Mouse (Mus musculus) liver, embryonic 16.5 days (tissue): ENCODE measurements at regions not wholly inside any gene's neighbourhood (a gene's known extent, or its start where the extent isn't known, plus 50 kb on each side); places are given as distances from the start of the nearest gene placed in this dataset.

ENCODE experiments used
- ATAC-seq: fragments of 200-750 bp; cut with Nextera tagmentation; 2 replicates; pipeline ENCODE4 v1.8.0; 2017; ENCODE audit warnings: low read depth, mild to moderate bottlenecking, moderate number of reproducible peaks, moderate library complexity
- H3K27ac ChIP-seq: fragments of 300-500 bp; sonication (generic); 2 replicates; pipeline ENCODE4 v1.5.1; 2014; ENCODE audit warnings: mild to moderate bottlenecking, low read length
- H3K27me3 ChIP-seq: fragments of 300-500 bp; sonication (generic); 2 replicates; pipeline ENCODE4 v1.6.1; 2014; ENCODE audit warnings: low read depth, low read length, mixed read lengths; ENCODE audit not compliant: control insufficient read depth, insufficient read depth
- H3K36me3 ChIP-seq: fragments of 300-500 bp; sonication (generic); 2 replicates; pipeline ENCODE4 v1.6.1; 2014; ENCODE audit warnings: mild to moderate bottlenecking; ENCODE audit not compliant: control insufficient read depth, insufficient read depth
- H3K4me1 ChIP-seq: fragments of 300-500 bp; sonication (generic); 2 replicates; pipeline ENCODE4 v1.6.1; 2014; ENCODE audit warnings: low read depth, low read length, mixed read lengths; ENCODE audit not compliant: control insufficient read depth
- H3K4me2 ChIP-seq: fragments of 300-500 bp; sonication (generic); 2 replicates; pipeline ENCODE4 v1.6.1; 2014; ENCODE audit warnings: low read depth, low read length, mixed read lengths
- H3K4me3 ChIP-seq: fragments of 300-500 bp; sonication (generic); 2 replicates; pipeline ENCODE4 v1.5.1; 2014; ENCODE audit warnings: low read depth, mild to moderate bottlenecking, low read length
- H3K9ac ChIP-seq: fragments of 300-500 bp; sonication (generic); 2 replicates; pipeline ENCODE4 v1.6.1; 2014; ENCODE audit warnings: low read depth, low read length
- H3K9me3 ChIP-seq: fragments of 300-500 bp; sonication (generic); replicated peaks from 2 replicates; pipeline ENCODE4 v1.6.1; 2016; ENCODE audit warnings: low read length; ENCODE audit not compliant: control insufficient read depth
- WGBS: fragments of 180-500 bp; shearing (Covaris S2); extraction: QIAGEN DNeasy Blood & Tissue Kit; methylation state at CpG from one replicate; pipeline ENCODE4 v1.1.7; 2014; ENCODE audit not compliant: insufficient replicate concordance; 5-methylcytosine and 5-hydroxymethylcytosine counted together

DNA sequence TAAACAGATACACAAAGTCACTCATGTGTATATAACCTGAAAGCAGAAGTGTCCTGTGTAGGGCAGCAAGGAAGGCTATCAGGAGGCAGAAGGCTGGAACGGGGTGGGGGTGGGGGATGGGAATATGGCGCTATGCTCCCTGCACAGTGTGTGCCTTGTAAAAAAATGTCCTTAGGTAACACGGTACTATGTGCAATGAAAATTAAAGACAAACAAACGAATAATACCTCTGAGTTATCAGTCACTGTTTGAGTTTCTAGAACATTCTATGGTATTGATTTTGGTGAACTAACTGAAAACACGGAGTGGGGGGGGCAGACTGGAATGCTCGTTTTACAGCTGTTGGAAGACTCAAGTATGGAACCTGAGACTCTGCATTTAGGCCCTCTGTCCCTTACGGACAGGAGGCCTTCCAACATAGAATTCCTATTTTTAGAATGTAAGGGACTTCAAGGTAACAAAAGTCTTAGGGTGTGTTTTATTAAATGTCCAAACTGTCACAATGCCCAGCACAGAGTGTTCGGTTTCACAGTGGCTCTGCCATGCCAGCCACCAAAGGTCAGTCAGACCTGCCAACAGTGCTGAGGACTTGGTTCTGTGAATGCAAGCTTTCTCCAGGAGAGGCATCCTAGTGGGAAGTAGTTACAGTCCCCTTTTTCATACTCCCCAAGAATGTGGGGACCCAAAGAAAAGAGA, 240.6 kb downstream of the Ano6 start:
- WGBS: 59% methylated on average over 8 of the region's 8 CpGs
- H3K9ac ChIP-seq: no peak overlapping the region
- no peaks in the 10 kb centered on the region for H3K9me3 ChIP-seq
- H3K4me2 ChIP-seq: no peak overlapping the region
- H3K27me3 ChIP-seq: no peaks in the 10 kb centered on the region
- H3K4me3 ChIP-seq: no peak overlapping the region
- no peaks in the 10 kb centered on the region for H3K36me3 ChIP-seq
- H3K27ac ChIP-seq: no peak overlapping the region
- ATAC-seq: no peak
- no peaks in the 10 kb centered on the region for H3K4me1 ChIP-seq

DNA sequence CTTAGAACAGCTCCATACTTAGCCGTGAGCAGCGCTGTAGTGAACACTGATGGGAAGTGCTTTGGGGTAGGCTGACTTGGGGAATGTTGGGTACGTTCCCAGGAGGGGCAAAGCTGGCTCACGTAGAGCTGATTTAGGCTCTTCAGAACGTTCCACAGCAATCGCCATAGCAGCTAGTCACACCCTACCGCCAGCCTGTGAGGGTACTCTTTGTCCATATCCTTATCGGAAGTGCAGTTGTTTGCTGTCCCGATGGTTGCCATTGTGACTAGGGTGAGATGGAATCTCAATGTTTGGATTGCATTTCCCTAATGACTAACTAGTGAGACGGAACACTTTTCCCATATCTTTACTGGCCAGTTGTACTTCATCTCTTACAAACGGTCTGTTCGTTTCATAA, 244.6 kb downstream of the Ano6 start:
- H3K4me3 ChIP-seq: no peak overlapping the region
- ATAC-seq: no peak
- no peak overlapping the region for H3K9ac ChIP-seq
- H3K9me3 ChIP-seq: no peaks in the 10 kb centered on the region
- 34% methylated on average over 12 of the region's 12 CpGs for WGBS
- H3K27ac ChIP-seq: no peak overlapping the region
- H3K36me3 ChIP-seq: no peaks in the 10 kb centered on the region
- H3K27me3 ChIP-seq: no peaks in the 10 kb centered on the region
- no peaks in the 10 kb centered on the region for H3K4me1 ChIP-seq
- H3K4me2 ChIP-seq: no peak overlapping the region

DNA sequence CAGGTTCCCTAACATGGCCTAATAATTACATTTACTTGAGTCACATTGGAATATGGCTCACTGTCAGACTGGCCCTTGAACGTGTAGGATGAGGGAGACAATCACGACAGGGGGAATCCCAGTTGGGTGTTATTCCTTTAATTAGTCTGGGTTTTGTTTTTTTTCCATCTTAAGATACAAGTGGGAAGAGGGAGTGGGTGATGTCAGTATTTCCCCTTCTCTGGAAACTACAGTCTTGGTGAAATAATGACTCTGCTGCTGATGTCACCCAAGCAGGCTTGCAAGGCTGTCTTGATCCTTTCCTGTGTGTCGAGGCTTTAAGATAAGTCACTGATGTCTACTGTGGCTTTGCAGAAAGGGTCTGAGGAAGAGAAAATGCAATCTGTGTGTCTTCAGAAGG, 241.8 kb upstream of the Arid2 start:
- no peak overlapping the region for H3K4me2 ChIP-seq
- 38% methylated on average over 3 of the region's 3 CpGs for WGBS
- no peaks in the 10 kb centered on the region for H3K9me3 ChIP-seq
- ATAC-seq: no peak
- H3K27me3 ChIP-seq: no peaks in the 10 kb centered on the region
- H3K27ac ChIP-seq: no peak overlapping the region
- H3K9ac ChIP-seq: no peak overlapping the region
- H3K36me3 ChIP-seq: no peaks in the 10 kb centered on the region
- H3K4me3 ChIP-seq: no peak overlapping the region
- no peaks in the 10 kb centered on the region for H3K4me1 ChIP-seq

DNA sequence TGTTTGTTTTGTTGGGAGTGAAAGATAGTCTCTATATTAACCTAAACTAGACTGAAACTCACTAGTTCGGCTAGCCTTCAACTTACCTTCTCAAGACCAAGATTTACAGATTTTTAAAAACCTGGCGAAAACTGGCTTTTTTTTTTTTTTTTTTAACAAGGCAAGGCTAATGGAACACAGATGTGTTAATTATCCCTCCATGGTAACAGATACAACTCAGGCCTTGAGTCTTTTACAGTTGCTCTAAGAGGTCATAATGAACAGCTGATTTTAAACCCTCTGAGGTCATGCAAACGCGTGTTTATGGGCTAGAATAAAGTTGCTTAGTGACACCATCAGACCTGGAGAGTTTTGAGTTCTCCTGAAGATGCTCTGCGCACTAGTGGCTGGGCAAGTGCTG, 240.7 kb upstream of the Arid2 start:
- 61% methylated on average over 5 of the region's 5 CpGs for WGBS
- ATAC-seq: no peak

DNA sequence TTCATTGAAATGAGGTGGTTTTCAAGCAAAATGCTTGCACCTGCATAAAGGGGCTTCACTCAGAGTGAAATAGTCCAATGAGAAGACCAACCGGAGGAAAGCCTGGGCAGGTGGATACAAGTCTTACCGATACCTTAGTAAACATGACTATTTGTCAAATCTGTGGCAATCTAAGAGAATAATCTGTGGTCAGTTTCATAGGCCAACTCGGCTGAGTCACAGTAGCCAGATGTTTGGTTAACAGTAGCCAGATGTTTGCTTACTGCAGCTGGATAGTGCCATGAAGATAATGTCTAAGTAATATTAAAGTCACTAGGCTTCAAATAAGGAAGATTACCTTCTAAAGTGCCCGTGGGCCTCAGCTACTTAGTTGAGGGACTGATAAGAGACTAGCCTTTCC, 236.9 kb upstream of the Arid2 start:
- no peaks in the 10 kb centered on the region for H3K4me1 ChIP-seq
- WGBS: 58% methylated on average over 4 of the region's 4 CpGs
- no peak for ATAC-seq
- no peak overlapping the region for H3K9ac ChIP-seq
- H3K36me3 ChIP-seq: no peaks in the 10 kb centered on the region
- no peak overlapping the region for H3K27ac ChIP-seq
- no peak overlapping the region for H3K4me3 ChIP-seq
- no peak overlapping the region for H3K4me2 ChIP-seq
- no peaks in the 10 kb centered on the region for H3K27me3 ChIP-seq
- no peaks in the 10 kb centered on the region for H3K9me3 ChIP-seq

More for the DNA sequence above, 240.7 kb upstream of the Arid2 start:
- H3K4me2 ChIP-seq: no peak overlapping the region
- H3K27me3 ChIP-seq: no peaks in the 10 kb centered on the region
- no peaks in the 10 kb centered on the region for H3K9me3 ChIP-seq
- no peak overlapping the region for H3K9ac ChIP-seq
- no peak overlapping the region for H3K4me3 ChIP-seq
- no peaks in the 10 kb centered on the region for H3K36me3 ChIP-seq
- H3K4me1 ChIP-seq: no peaks in the 10 kb centered on the region
- no peak overlapping the region for H3K27ac ChIP-seq

DNA sequence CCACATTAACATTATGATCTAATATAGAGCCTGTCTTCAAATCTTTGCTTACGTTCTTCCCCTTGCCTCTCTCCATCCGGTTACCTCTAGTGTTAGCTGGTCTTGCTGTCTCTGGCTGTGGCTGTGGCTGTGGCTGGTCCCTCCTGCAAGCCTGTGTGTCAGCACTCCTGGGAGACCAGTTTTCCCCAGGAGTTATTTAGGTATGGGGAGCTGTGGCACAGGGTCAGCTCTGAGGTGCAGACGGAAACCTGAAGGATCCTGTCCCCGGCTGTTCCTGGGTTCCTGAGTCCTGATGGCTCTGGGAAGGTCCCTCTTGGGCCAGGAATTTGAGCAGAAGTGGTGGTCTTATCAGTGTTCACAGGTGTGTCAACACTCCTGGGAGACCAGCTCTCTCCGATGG, 234.7 kb upstream of the Arid2 start:
- H3K27ac ChIP-seq: no peak overlapping the region
- no peaks in the 10 kb centered on the region for H3K36me3 ChIP-seq
- no peak for ATAC-seq
- H3K9ac ChIP-seq: no peak overlapping the region
- no peak overlapping the region for H3K4me3 ChIP-seq
- no peaks in the 10 kb centered on the region for H3K27me3 ChIP-seq
- WGBS: 68% methylated on average over 5 of the region's 5 CpGs
- no peak overlapping the region for H3K4me2 ChIP-seq
- no peaks in the 10 kb centered on the region for H3K4me1 ChIP-seq
- H3K9me3 ChIP-seq: no peaks in the 10 kb centered on the region

DNA sequence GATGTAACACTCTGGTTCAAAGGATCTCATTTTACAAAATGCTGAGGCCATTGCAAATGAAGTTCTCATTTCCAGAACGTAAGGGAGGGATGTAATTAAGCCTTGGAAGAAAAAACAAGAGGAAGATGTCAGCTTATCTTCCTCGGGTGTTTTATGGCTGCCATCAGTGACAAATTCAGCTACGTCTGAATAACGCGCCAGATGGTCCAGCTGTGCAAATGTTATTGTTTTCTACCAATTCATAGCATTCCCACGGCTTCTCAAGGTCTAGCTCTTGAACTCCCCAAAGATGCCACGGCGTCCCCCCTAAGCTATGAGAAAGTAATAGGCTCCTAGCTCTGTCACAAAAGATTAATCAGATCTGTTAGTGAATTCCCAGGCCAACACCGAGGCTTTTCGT, 232.0 kb upstream of the Arid2 start:
- no peak overlapping the region for H3K4me2 ChIP-seq
- no peaks in the 10 kb centered on the region for H3K4me1 ChIP-seq
- no peaks in the 10 kb centered on the region for H3K36me3 ChIP-seq
- H3K27me3 ChIP-seq: no peaks in the 10 kb centered on the region
- no peak overlapping the region for H3K4me3 ChIP-seq
- 53% methylated on average over 10 of the region's 10 CpGs for WGBS
- H3K27ac ChIP-seq: no peak overlapping the region
- ATAC-seq: no peak
- no peak overlapping the region for H3K9ac ChIP-seq
- H3K9me3 ChIP-seq: no peaks in the 10 kb centered on the region

DNA sequence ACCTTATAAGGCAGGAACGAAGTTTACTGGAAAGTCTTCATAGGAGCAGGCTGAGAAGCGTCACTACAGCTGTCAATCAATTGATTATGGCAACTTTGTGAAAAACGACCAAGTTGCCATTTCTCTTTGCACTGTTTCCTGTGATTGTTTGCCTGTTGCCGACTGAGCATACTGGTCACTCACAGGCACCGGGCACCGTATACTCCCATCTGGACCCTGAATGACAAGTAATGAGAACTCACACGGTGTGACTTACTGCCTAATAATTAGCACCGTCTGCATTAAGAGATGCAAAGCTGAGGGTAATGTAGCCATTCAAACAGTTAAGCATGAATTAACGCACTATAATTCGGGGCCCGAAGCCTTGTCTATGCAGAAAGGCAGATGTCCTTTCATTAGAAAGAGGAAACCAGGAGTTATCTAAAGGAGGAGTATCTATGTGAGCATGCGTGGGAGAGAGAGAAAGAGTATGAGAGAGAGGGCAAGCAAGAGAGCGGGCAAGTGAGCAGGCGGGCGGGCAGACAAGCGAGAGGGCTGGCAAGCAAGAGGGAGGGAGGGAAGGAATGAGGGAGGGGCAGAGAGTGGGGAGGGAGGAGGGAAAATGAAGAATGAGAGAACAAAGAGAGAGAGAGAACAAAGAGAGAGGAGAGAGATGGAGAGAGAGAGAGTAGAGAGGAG, 231.4 kb upstream of the Arid2 start:
- H3K36me3 ChIP-seq: no peaks in the 10 kb centered on the region
- no peak overlapping the region for H3K27ac ChIP-seq
- H3K9ac ChIP-seq: no peak overlapping the region
- H3K9me3 ChIP-seq: no peaks in the 10 kb centered on the region
- no peak for ATAC-seq
- no peak overlapping the region for H3K4me2 ChIP-seq
- H3K4me3 ChIP-seq: no peak overlapping the region
- no peaks in the 10 kb centered on the region for H3K4me1 ChIP-seq
- WGBS: 49% methylated on average over 16 of the region's 16 CpGs
- no peaks in the 10 kb centered on the region for H3K27me3 ChIP-seq

DNA sequence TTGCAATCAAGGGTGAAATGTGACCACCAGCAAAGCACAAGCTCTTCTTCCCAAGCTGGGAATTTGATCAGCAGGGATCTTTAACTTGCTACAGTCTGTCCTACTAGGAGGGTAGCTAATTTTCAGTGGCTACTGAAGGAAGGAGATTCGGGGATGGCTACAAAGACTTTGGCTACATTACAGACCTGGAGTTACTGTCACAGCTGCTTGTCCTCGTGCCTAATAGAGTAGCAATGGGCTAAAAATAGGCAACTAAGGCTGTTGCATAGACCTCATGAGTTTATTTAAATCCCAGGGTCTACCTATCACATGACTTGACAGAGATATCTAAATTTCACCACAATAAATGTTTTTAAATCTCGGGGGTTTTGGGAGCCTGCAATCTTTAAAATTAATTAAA, 227.7 kb upstream of the Arid2 start:
- H3K9me3 ChIP-seq: no peaks in the 10 kb centered on the region
- ATAC-seq: no peak
- no peak overlapping the region for H3K4me3 ChIP-seq
- WGBS: 37% methylated on average over 3 of the region's 3 CpGs
- no peak overlapping the region for H3K27ac ChIP-seq
- no peak overlapping the region for H3K4me2 ChIP-seq
- no peak overlapping the region for H3K9ac ChIP-seq
- no peaks in the 10 kb centered on the region for H3K36me3 ChIP-seq
- no peaks in the 10 kb centered on the region for H3K4me1 ChIP-seq
- no peaks in the 10 kb centered on the region for H3K27me3 ChIP-seq
